Mouse (Mus musculus) embryonic facial prominence, embryonic 10.5 days (tissue): ENCODE results near the gene Gm3776. TPM values are rescaled to one million over a fixed set of nuclear protein-coding genes. Genes with fewer than 3 reads are reported as not detected.
A peak's percentile ranks its signal among the peaks of the same experiment; 100 is the strongest.
"Not testable (repeated sequence)": the region's sequence is repeated elsewhere in the genome, so short reads cannot be mapped to it uniquely, and the experiment has no call there.

Experiments used
- DNase-seq: peaks from one replicate; pipeline ENCODE4 v3.0.0-alpha.2; 2017; ENCODE audit warnings: low spot score
- H3K27ac ChIP-seq: fragments of 300-500 bp; sonication (generic); replicated peaks from 2 replicates; pipeline ENCODE4 v1.5.1; 2016; ENCODE audit warnings: mild to moderate bottlenecking
- H3K27me3 ChIP-seq: fragments of 300-500 bp; sonication (generic); replicated peaks from 2 replicates; pipeline ENCODE4 v1.6.1; 2016; ENCODE audit warnings: low read depth, mild to moderate bottlenecking; ENCODE audit not compliant: poor library complexity, severe bottlenecking
- H3K36me3 ChIP-seq: fragments of 300-500 bp; sonication (generic); replicated peaks from 2 replicates; pipeline ENCODE4 v1.6.1; 2016; ENCODE audit warnings: mild to moderate bottlenecking, moderate library complexity
- H3K4me1 ChIP-seq: fragments of 300-500 bp; sonication (generic); 2 replicates; pipeline ENCODE4 v1.6.1; 2016
- H3K4me3 ChIP-seq: fragments of 300-500 bp; sonication (generic); 2 replicates; pipeline ENCODE4 v1.5.1; 2016; ENCODE audit warnings: mild to moderate bottlenecking, moderate library complexity
- H3K9me3 ChIP-seq: fragments of 300-500 bp; sonication (generic); 2 replicates; pipeline ENCODE4 v1.6.1; 2016; ENCODE audit warnings: mild to moderate bottlenecking
- WGBS: fragments of 180-500 bp; shearing (Covaris S2); methylation state at CpG from one replicate; pipeline ENCODE4 v1.1.7; 2016; 5-methylcytosine and 5-hydroxymethylcytosine counted together
- polyA plus RNA-seq: library from polyadenylated mRNA; unstranded; fragments of >200 nt; fragmentation: Nextera tagmentation; extraction: Ambion mirVana; gene quantifications from 2 replicates; pipeline ENCODE4 v1.2.1, GENCODE M21; 2016

Gene Gm3776
- not detected in 2 replicates for polyA plus RNA-seq

- not testable (repeated sequence) for H3K36me3 ChIP-seq, H3K4me3 ChIP-seq, H3K9me3 ChIP-seq, H3K4me1 ChIP-seq, H3K27ac ChIP-seq, DNase-seq, H3K27me3 ChIP-seq
- WGBS = 81% methylated on average over 2 of the region's 3 CpGs
These were observed at the start of gene Gm3776 for GRCm38 (mm10) chr9:78256914-78257313. Gm3776 (plus strand) TSS chr9:78257129.

- H3K36me3 ChIP-seq = peaks cover 65% of the 10 kb centered on the region
- no peak for DNase-seq
- H3K4me1 ChIP-seq = peaks cover 13% of the 10 kb centered on the region
- H3K27me3 ChIP-seq = no peaks in the 10 kb centered on the region
- no peak overlapping the region for H3K4me3 ChIP-seq
- WGBS = 49% methylated on average over 4 of the region's 4 CpGs
- H3K27ac ChIP-seq = no peak overlapping the region
- H3K9me3 ChIP-seq = no peaks in the 10 kb centered on the region
These were observed 48.0 kb upstream of the Gm3776 start for GRCm38 (mm10) chr9:78208956-78209355.

GRCm38 (mm10) chr9:78210079-78210478, 46.9 kb upstream of the Gm3776 start:
- no peaks in the 10 kb centered on the region for H3K9me3 ChIP-seq
- WGBS = 93% methylated on average over 3 of the region's 3 CpGs
- no peak for DNase-seq
- H3K4me3 ChIP-seq = no peak overlapping the region
- no peak overlapping the region for H3K27ac ChIP-seq
- H3K27me3 ChIP-seq = no peaks in the 10 kb centered on the region
- H3K36me3 ChIP-seq = peaks cover 53% of the 10 kb centered on the region
- H3K4me1 ChIP-seq = peaks cover 13% of the 10 kb centered on the region

- H3K4me3 ChIP-seq = no peak overlapping the region
- peaks cover 13% of the 10 kb centered on the region for H3K4me1 ChIP-seq
- DNase-seq = no peak
- H3K27ac ChIP-seq = no peak overlapping the region
- peaks cover 46% of the 10 kb centered on the region for H3K36me3 ChIP-seq
- no peaks in the 10 kb centered on the region for H3K9me3 ChIP-seq
- no peaks in the 10 kb centered on the region for H3K27me3 ChIP-seq
- 96% methylated on average over 2 of the region's 2 CpGs for WGBS
These were observed 46.1 kb upstream of the Gm3776 start for GRCm38 (mm10) chr9:78210821-78211220.

- Histone ChIP-seq H3K4me1 (peaks cover 13% of the 10 kb centered on the region), H3K4me3 (no peak overlapping the region), H3K9me3 (no peaks in the 10 kb centered on the region), H3K27ac (no peak overlapping the region), H3K27me3 (no peaks in the 10 kb centered on the region), H3K36me3 (peaks cover 39% of the 10 kb centered on the region)
- DNase-seq = no peak
- WGBS = 93% methylated on average over 3 of the region's 3 CpGs
These were observed 45.4 kb upstream of the Gm3776 start for GRCm38 (mm10) chr9:78211521-78211920.

GRCm38 (mm10) chr9:78212341-78213049, 44.4 kb upstream of the Gm3776 start:
- Histone ChIP-seq H3K4me1 (peaks cover 13% of the 10 kb centered on the region), H3K27me3 (no peaks in the 10 kb centered on the region), H3K9me3 (no peaks in the 10 kb centered on the region), H3K4me3 (no peak overlapping the region), H3K36me3 (peaks cover 32% of the 10 kb centered on the region), H3K27ac (no peak overlapping the region)
- 84% methylated on average over 7 of the region's 7 CpGs for WGBS
- no peak for DNase-seq

- Histone ChIP-seq H3K4me3 (no peak overlapping the region), H3K27me3 (no peaks in the 10 kb centered on the region), H3K4me1 (no peaks in the 10 kb centered on the region), H3K27ac (no peak overlapping the region), H3K36me3 (no peaks in the 10 kb centered on the region), H3K9me3 (no peaks in the 10 kb centered on the region)
- WGBS = 86% methylated on average over 4 of the region's 4 CpGs
- no peak for DNase-seq
These were observed 39.9 kb upstream of the Gm3776 start for GRCm38 (mm10) chr9:78217074-78217473.

- Histone ChIP-seq H3K4me3 (no peak overlapping the region), H3K27me3 (no peaks in the 10 kb centered on the region), H3K9me3 (no peaks in the 10 kb centered on the region), H3K4me1 (peaks cover 20% of the 10 kb centered on the region), H3K36me3 (no peaks in the 10 kb centered on the region), H3K27ac (no peak overlapping the region; the same call in 1 of the 2 replicates)
- WGBS = 66% methylated on average over 8 of the region's 8 CpGs
- DNase-seq = no peak
These were observed 34.3 kb upstream of the Gm3776 start for GRCm38 (mm10) chr9:78222616-78223015.

GRCm38 (mm10) chr9:78223221-78223902, 33.6 kb upstream of the Gm3776 start:
- 55% methylated on average over 10 of the region's 10 CpGs for WGBS
- no peaks in the 10 kb centered on the region for H3K27me3 ChIP-seq
- H3K4me1 ChIP-seq = peaks cover 20% of the 10 kb centered on the region
- no peak overlapping the region for H3K4me3 ChIP-seq
- DNase-seq = peak; percentile 24
- H3K27ac ChIP-seq = no peak overlapping the region
- no peaks in the 10 kb centered on the region for H3K9me3 ChIP-seq
- H3K36me3 ChIP-seq = no peaks in the 10 kb centered on the region

- no peaks in the 10 kb centered on the region for H3K36me3 ChIP-seq
- 92% methylated on average over 2 of the region's 2 CpGs for WGBS
- no peak for DNase-seq
- H3K4me1 ChIP-seq = peaks cover 20% of the 10 kb centered on the region
- no peak overlapping the region for H3K4me3 ChIP-seq
- no peak overlapping the region for H3K27ac ChIP-seq
- H3K27me3 ChIP-seq = no peaks in the 10 kb centered on the region
- no peaks in the 10 kb centered on the region for H3K9me3 ChIP-seq
These were observed 32.5 kb upstream of the Gm3776 start for GRCm38 (mm10) chr9:78224418-78224817.

- H3K27me3 ChIP-seq = no peaks in the 10 kb centered on the region
- DNase-seq = peak; percentile 6
- H3K4me1 ChIP-seq = peaks cover 20% of the 10 kb centered on the region
- H3K27ac ChIP-seq = no peak overlapping the region
- H3K9me3 ChIP-seq = no peaks in the 10 kb centered on the region
- no peaks in the 10 kb centered on the region for H3K36me3 ChIP-seq
- no peak overlapping the region for H3K4me3 ChIP-seq
- WGBS = 84% methylated on average over 11 of the region's 11 CpGs
These were observed 31.6 kb upstream of the Gm3776 start for GRCm38 (mm10) chr9:78225304-78225703.

- no peak overlapping the region for H3K4me3 ChIP-seq
- H3K4me1 ChIP-seq = peaks cover 13% of the 10 kb centered on the region
- no peak for DNase-seq
- no peak overlapping the region for H3K27ac ChIP-seq
- H3K27me3 ChIP-seq = no peaks in the 10 kb centered on the region
- no peaks in the 10 kb centered on the region for H3K36me3 ChIP-seq
- H3K9me3 ChIP-seq = no peaks in the 10 kb centered on the region
- 95% methylated on average over 2 of the region's 2 CpGs for WGBS
These were observed 28.8 kb upstream of the Gm3776 start for GRCm38 (mm10) chr9:78228122-78228521.

- 59% methylated on average over 3 of the region's 3 CpGs for WGBS
- not testable (repeated sequence) for H3K27ac ChIP-seq, H3K4me1 ChIP-seq, H3K27me3 ChIP-seq, H3K9me3 ChIP-seq, DNase-seq, H3K36me3 ChIP-seq, H3K4me3 ChIP-seq
These were observed 27.3 kb upstream of the Gm3776 start for GRCm38 (mm10) chr9:78229658-78230057.
